Mouse (Mus musculus) ES-E14 (cell line): ENCODE results near the gene Olfr1121. TPM values are rescaled to one million over a fixed set of nuclear protein-coding genes. Genes with fewer than 3 reads are reported as not detected.
"Not testable (repeated sequence)": the region's sequence is repeated elsewhere in the genome, so short reads cannot be mapped to it uniquely, and the experiment has no call there.

Experiments
- DNase-seq: peaks from one replicate; pipeline ENCODE4 v3.0.0-alpha.2; 2013; ENCODE audit warnings: low read depth, low spot score
- H3K27ac ChIP-seq: 2 replicates; pipeline ENCODE4 v1.5.1; 2012; ENCODE audit warnings: low read depth, mild to moderate bottlenecking, low read length, moderate library complexity, mixed read lengths; ENCODE audit not compliant: poor library complexity, insufficient read depth, severe bottlenecking
- H3K36me3 ChIP-seq: 2 replicates; pipeline ENCODE4 v1.6.1; 2012; ENCODE audit warnings: mild to moderate bottlenecking, low read length, moderate library complexity, mixed read lengths; ENCODE audit not compliant: control insufficient read depth, poor library complexity, insufficient read depth, severe bottlenecking
- H3K4me1 ChIP-seq, 2 experiments: fragments of 150-350 bp in 1 of 2; sonication (generic) in 1 of 2; 2 replicates each; pipeline ENCODE4 v1.6.1; 2012; ENCODE audit warnings: low read length in 2 of 2, mild to moderate bottlenecking in 1 of 2, mixed read lengths in 1 of 2; ENCODE audit not compliant: control insufficient read depth in 2 of 2, insufficient read depth in 2 of 2, poor library complexity in 1 of 2
- H3K4me3 ChIP-seq, 2 experiments: fragments of 150-350 bp in 1 of 2; sonication (generic) in 1 of 2; 2 replicates each; pipeline ENCODE4 v1.5.1; 2012; ENCODE audit warnings: low read length in 2 of 2, low read depth in 1 of 2, mild to moderate bottlenecking in 1 of 2, mixed read lengths in 1 of 2; ENCODE audit not compliant: insufficient read depth in 1 of 2, poor library complexity in 1 of 2, severe bottlenecking in 1 of 2
- H3K9ac ChIP-seq: 2 replicates; pipeline ENCODE4 v1.6.1; 2012; ENCODE audit warnings: low read depth, mild to moderate bottlenecking, low read length, mixed read lengths; ENCODE audit not compliant: poor library complexity, insufficient read depth, severe bottlenecking
- H3K9me3 ChIP-seq: fragments of 150-350 bp; sonication (generic); 2 replicates; pipeline ENCODE4 v1.6.1; 2012; ENCODE audit warnings: low read depth, mild to moderate bottlenecking, low read length; ENCODE audit not compliant: control insufficient read depth, insufficient read depth
- CHD2 ChIP-seq: IDR thresholded peaks from 2 replicates; pipeline ENCODE4 v1.6.1; 2014; ENCODE audit warnings: mild to moderate bottlenecking, low read depth, low read length, inconsistent platforms
- HCFC1 ChIP-seq: IDR thresholded peaks from 2 replicates; pipeline ENCODE4 v1.6.1; 2012; ENCODE audit warnings: low read length, inconsistent platforms, borderline replicate concordance; ENCODE audit not compliant: insufficient read depth
- MAFK ChIP-seq: IDR thresholded peaks from 2 replicates; pipeline ENCODE4 v1.6.1; 2014; ENCODE audit warnings: mild to moderate bottlenecking, low read depth, low read length, inconsistent platforms; ENCODE audit not compliant: insufficient read depth
- ZC3H11A ChIP-seq: IDR thresholded peaks from 2 replicates; pipeline ENCODE4 v1.6.1; 2012; ENCODE audit warnings: low read depth, mild to moderate bottlenecking, inconsistent platforms, low read length, borderline replicate concordance
- ZNF384 ChIP-seq: IDR thresholded peaks from 2 replicates; pipeline ENCODE4 v1.6.1; 2012; ENCODE audit warnings: low read depth, low read length, inconsistent platforms
- in situ Hi-C, 2 experiments: fragments of 600-800 bp; cut with MboI; formaldehyde crosslinking; loops; one replicate each; pipeline ENCODE4 v1.15.1; 2025; ENCODE audit warnings: low sequenced_read_pairs in 2 of 2, inconsistent platforms in 1 of 2; ENCODE audit not compliant: unreplicated experiment in 2 of 2
- total RNA-seq: library from RNA; depleted of rRNA; stranded (reverse); fragments of 300-350 nt; gene quantifications from 2 replicates; pipeline ENCODE4 v1.2.3, GENCODE M21; 2012; rRNA removed

Olfr1121 gene
- total RNA-seq, 1 experiment, result not detected

- H3K9ac ChIP-seq, result no peak within 1 kb of the TSS
- in situ Hi-C loops, result no loop called here
- TF ChIP-seq MAFK, result no peak
- no peak for TF ChIP-seq HCFC1
- TF ChIP-seq CHD2, result no peak
- TF ChIP-seq ZC3H11A, result no peak
- TF ChIP-seq ZNF384, result no peak
Measured at GRCm38 (mm10) chr2:87385549-87385948, 15.9 kb downstream of the Olfr1121 start, which contains the start of gene Olfr1122. TSS of gene Olfr1122 (plus strand) at chr2:87385849.

GRCm38 (mm10) chr2:87393605-87394004 is 23.9 kb downstream of the Olfr1121 start:
- H3K4me1 ChIP-seq, H3K9me3 ChIP-seq, H3K36me3 ChIP-seq, H3K4me3 ChIP-seq, H3K9ac ChIP-seq, in situ Hi-C loops, H3K27ac ChIP-seq, DNase-seq: not testable (repeated sequence)

More at GRCm38 (mm10) chr2:87385549-87385948, 15.9 kb downstream of the Olfr1121 start, which contains the start of gene Olfr1122:
- Histone ChIP-seq H3K27ac (no peak within 1 kb of the TSS), H3K4me1 (no peaks in the 10 kb centered on the region), H3K36me3 (no peaks in the 10 kb centered on the region), H3K4me3 (no peak within 1 kb of the TSS), H3K9me3 (no peaks in the 10 kb centered on the region)
- DNase-seq, result no peak

GRCm38 (mm10) chr2:87394686-87395085 is 25.0 kb downstream of the Olfr1121 start:
- H3K36me3 ChIP-seq, H3K4me3 ChIP-seq, H3K4me1 ChIP-seq, in situ Hi-C loops, H3K9me3 ChIP-seq, H3K9ac ChIP-seq, H3K27ac ChIP-seq, DNase-seq: not testable (repeated sequence)

GRCm38 (mm10) chr2:87416335-87416734 is 46.6 kb downstream of the Olfr1121 start, which contains the start of gene Olfr1123:
TSS of gene Olfr1123 (plus strand) at chr2:87416635.
- TF ChIP-seq MAFK (no peak), ZC3H11A (no peak), ZNF384 (no peak)
- in situ Hi-C loops, result no loop called here
- Histone ChIP-seq H3K27ac (no peak within 1 kb of the TSS), H3K4me3 (no peak within 1 kb of the TSS), H3K36me3 (no peaks in the 10 kb centered on the region), H3K4me1 (no peaks in the 10 kb centered on the region), H3K9ac (no peak within 1 kb of the TSS), H3K9me3 (no peaks in the 10 kb centered on the region)
- DNase-seq, result no peak

Other genes with a start within 250 kb of the Olfr1121 start
- gene Olfr1110, start 229.6 kb upstream of the Olfr1121 start, total RNA-seq, result not detected in 2 replicates
- not detected in 2 replicates for gene Olfr1111, start 217.3 kb upstream of the Olfr1121 start, total RNA-seq
- gene Olfr1112, start 182.1 kb upstream of the Olfr1121 start, total RNA-seq, result not detected in 2 replicates
- not detected in 2 replicates for gene Olfr1113, start 160.9 kb upstream of the Olfr1121 start, total RNA-seq
- not detected in 2 replicates for gene Olfr1115, start 121.9 kb upstream of the Olfr1121 start, total RNA-seq
- not detected in 2 replicates for gene Olfr1116, start 102.4 kb upstream of the Olfr1121 start, total RNA-seq
- gene Olfr1118, start 62.3 kb upstream of the Olfr1121 start, total RNA-seq, result not detected in 2 replicates
- not detected in 2 replicates for gene Olfr1120, start 15.1 kb upstream of the Olfr1121 start, total RNA-seq
- not detected in 2 replicates for gene Olfr1122, start 16.0 kb downstream of the Olfr1121 start, total RNA-seq
- gene Olfr1123, start 46.7 kb downstream of the Olfr1121 start, total RNA-seq, result not detected in 2 replicates
- not detected in 2 replicates for gene Olfr1124, start 60.4 kb downstream of the Olfr1121 start, total RNA-seq
- not detected in 2 replicates for gene Olfr1126, start 84.1 kb downstream of the Olfr1121 start, total RNA-seq
- gene Pramel7, start 127.2 kb downstream of the Olfr1121 start, total RNA-seq, result 2.7 and 9.3 TPM in 2 replicates
- gene Pramel6, start 136.7 kb downstream of the Olfr1121 start, total RNA-seq, result 3.1 and 16.5 TPM in 2 replicates
- 1.2 and 1.9 TPM in 2 replicates for gene Olfr153, start 161.9 kb downstream of the Olfr1121 start, total RNA-seq
- gene Olfr1128, start 175.6 kb downstream of the Olfr1121 start, total RNA-seq, result not detected in 2 replicates
- not detected in 2 replicates for gene Olfr1129, start 204.0 kb downstream of the Olfr1121 start, total RNA-seq
- gene Olfr1130, start 236.3 kb downstream of the Olfr1121 start, total RNA-seq, result not detected in 2 replicates